Mouse (Mus musculus): ENCODE results near the gene Gm10282.

GRCm38 (mm10) chr8:72324708-72325107 is 19.6 kb upstream of the Gm10282 start:
- no peak for TF ChIP-seq CTCF (conservative IDR thresholded peaks at IDR 0.05; ENCODE audit: low read length)
- TF ChIP-seq POU5F1 (IDR thresholded peaks at IDR 0.05; ENCODE audit: borderline replicate concordance, low read length): no peak

All from E14TG2a.4 (cell line).